Comparison of ENCODE assay signal across 8 mouse cellular contexts in the genomic region with DNA sequence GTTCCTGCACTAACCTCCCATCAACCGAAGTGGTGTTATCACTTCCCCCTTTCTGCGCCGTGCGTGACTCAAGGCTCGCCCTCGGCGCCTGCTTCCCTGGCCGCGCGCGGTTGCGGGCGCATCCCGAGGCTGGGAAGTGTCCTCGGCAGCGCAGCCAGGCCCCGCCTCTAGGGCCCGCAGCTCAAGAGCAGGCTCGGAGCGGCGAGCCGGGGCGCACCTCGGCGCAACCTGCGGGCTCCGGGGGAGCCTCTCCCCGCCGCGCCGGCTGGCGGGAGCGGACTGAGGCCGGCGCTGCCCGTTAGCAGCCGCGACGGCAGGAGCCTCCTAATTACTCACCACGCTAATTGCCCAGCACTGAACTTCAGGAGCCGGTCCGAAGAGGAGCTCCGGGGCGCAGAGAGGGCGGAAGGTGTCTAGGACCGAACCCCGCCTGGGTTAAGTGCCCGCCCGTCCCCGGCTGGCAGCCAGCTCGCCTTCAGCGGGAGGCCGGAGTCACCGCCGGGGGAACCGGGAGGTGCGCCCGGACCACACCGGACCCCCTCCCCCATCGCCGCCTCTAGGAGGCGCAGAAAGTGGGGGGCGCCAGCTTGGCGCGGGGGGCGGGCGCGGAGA. TPM values are rescaled to one million over a fixed set of nuclear protein-coding genes. Genes with fewer than 3 reads are reported as not detected.
A peak's percentile ranks its signal among the peaks of the same experiment; 100 is the strongest.
DNase-seq lines count a peak whose midpoint lies in the region; ATAC-seq lines count a peak whose summit lies in the region.

Gene Plekha6 (plus strand): TSS at position 391 of the 612 bp plus-strand sequence.

- H3K4me1 ChIP-seq in forebrain, embryonic 15.5 days, result peaks cover 23% of the 10 kb centered on the region
- peaks cover 25% of the 10 kb centered on the region for H3K4me1 ChIP-seq in hindbrain, embryonic 15.5 days (replicated peaks)
- peaks cover 11% of the 10 kb centered on the region; the same call in 1 of the 2 replicates for H3K4me1 ChIP-seq in limb, embryonic 11.5 days (ENCODE audit: control insufficient read depth, insufficient read depth, low read length)
- peaks cover 13% of the 10 kb centered on the region for H3K4me1 ChIP-seq in midbrain, embryonic 16.5 days (ENCODE audit: control insufficient read depth, insufficient read depth, low read length)

- peak within 1 kb of the TSS; percentile 95 for H3K4me2 ChIP-seq in forebrain, embryonic 15.5 days (replicated peaks)
- H3K4me2 ChIP-seq in hindbrain, embryonic 15.5 days, result peak within 1 kb of the TSS; percentile 99
- H3K4me2 ChIP-seq in limb, embryonic 11.5 days (ENCODE audit: low read depth, severe bottlenecking), result peak within 1 kb of the TSS; percentile 97
- H3K4me2 ChIP-seq in midbrain, embryonic 16.5 days (ENCODE audit: low read length), result peak within 1 kb of the TSS; percentile 98

- no peak within 1 kb of the TSS for H3K27ac ChIP-seq in forebrain, embryonic 15.5 days (replicated peaks)
- H3K27ac ChIP-seq in hindbrain, embryonic 15.5 days (replicated peaks), result no peak within 1 kb of the TSS
- H3K27ac ChIP-seq in limb, embryonic 11.5 days (replicated peaks; ENCODE audit: low read depth, low read length), result no peak within 1 kb of the TSS
- H3K27ac ChIP-seq in midbrain, embryonic 16.5 days (ENCODE audit: low read length), result no peak within 1 kb of the TSS

- 0 out of 2 replicates have a peak, but pooled peaks have one; percentile 43 for ATAC-seq in forebrain, embryonic 15.5 days (replicated peaks)
- peak; percentile 29; the same call in 1 of the 2 replicates for ATAC-seq in hindbrain, embryonic 15.5 days (ENCODE audit: low FRiP score, low read depth)
- peak; percentile 18; the same call in 1 of the 2 replicates for ATAC-seq in limb, embryonic 11.5 days (ENCODE audit: insufficient number of reproducible peaks, low FRiP score, low TSS enrichment, low read depth)
- no peak; the same call in 1 of the 2 replicates for ATAC-seq in midbrain, embryonic 16.5 days

- no peaks in the 10 kb centered on the region for H3K9me3 ChIP-seq in forebrain, embryonic 15.5 days
- H3K9me3 ChIP-seq in hindbrain, embryonic 15.5 days, result no peaks in the 10 kb centered on the region
- H3K9me3 ChIP-seq in limb, embryonic 11.5 days (ENCODE audit: control insufficient read depth, low read length), result no peaks in the 10 kb centered on the region
- no peaks in the 10 kb centered on the region for H3K9me3 ChIP-seq in midbrain, embryonic 16.5 days (replicated peaks; ENCODE audit: control insufficient read depth, low read length, poor library complexity, severe bottlenecking)

- peak within 1 kb of the TSS; percentile 52 for H3K9ac ChIP-seq in forebrain, embryonic 15.5 days (replicated peaks)
- H3K9ac ChIP-seq in hindbrain, embryonic 15.5 days, result peak within 1 kb of the TSS; percentile 52
- peak within 1 kb of the TSS; percentile 52 for H3K9ac ChIP-seq in limb, embryonic 11.5 days (ENCODE audit: low read length)
- H3K9ac ChIP-seq in midbrain, embryonic 16.5 days (ENCODE audit: low read depth, low read length), result peak within 1 kb of the TSS; percentile 65

- DNase-seq in gastrocnemius, adult 8-10 months (ENCODE audit: low spot score in 2 of 2), result no peak
- DNase-seq in gastrocnemius, adult 18-20 months (ENCODE audit: low spot score), result no peak
- peak; percentile 61 for DNase-seq in adrenal gland, adult 2 months
- peak; percentile 65 for DNase-seq in limb, embryonic 11.5 days (ENCODE audit: low spot score)
- peak; percentile 34 to 50 for DNase-seq in thymus, postnatal 36 days

- H3K36me3 ChIP-seq in forebrain, embryonic 15.5 days, result no peaks in the 10 kb centered on the region
- H3K36me3 ChIP-seq in hindbrain, embryonic 15.5 days, result no peaks in the 10 kb centered on the region
- H3K36me3 ChIP-seq in limb, embryonic 11.5 days (ENCODE audit: control insufficient read depth, insufficient read depth, low read length), result no peaks in the 10 kb centered on the region
- H3K36me3 ChIP-seq in midbrain, embryonic 16.5 days (ENCODE audit: control insufficient read depth, insufficient read depth, low read length), result no peaks in the 10 kb centered on the region

- under 1% methylated on average over 67 of the region's 68 CpGs for WGBS in forebrain, embryonic 15.5 days
- WGBS in hindbrain, embryonic 15.5 days, result under 1% methylated on average over 62 of the region's 68 CpGs
- WGBS in limb, embryonic 11.5 days, result under 1% methylated on average over 67 of the region's 68 CpGs
- WGBS in midbrain, embryonic 16.5 days, result under 1% methylated on average over 58 of the region's 68 CpGs

- peaks cover 40% of the 10 kb centered on the region for H3K27me3 ChIP-seq in forebrain, embryonic 15.5 days
- peaks cover 36% of the 10 kb centered on the region for H3K27me3 ChIP-seq in hindbrain, embryonic 15.5 days
- peaks cover 43% of the 10 kb centered on the region for H3K27me3 ChIP-seq in limb, embryonic 11.5 days (ENCODE audit: control insufficient read depth, insufficient read depth, low read length)
- H3K27me3 ChIP-seq in midbrain, embryonic 16.5 days (ENCODE audit: control insufficient read depth, insufficient read depth, low read depth, low read length), result peaks cover 21% of the 10 kb centered on the region

- H3K4me3 ChIP-seq in forebrain, embryonic 15.5 days, result peak within 1 kb of the TSS; percentile 50
- H3K4me3 ChIP-seq in hindbrain, embryonic 15.5 days, result peak within 1 kb of the TSS; percentile 54
- peak within 1 kb of the TSS; percentile 54 for H3K4me3 ChIP-seq in limb, embryonic 11.5 days (ENCODE audit: low read depth, low read length)
- H3K4me3 ChIP-seq in midbrain, embryonic 16.5 days (ENCODE audit: low read depth, low read length), result peak within 1 kb of the TSS; percentile 59

RNA-seq across cellular contexts. Expression of gene Plekha6, which starts in this region (rescaled TPM):
- 10 to 100 TPM in 3 of 4 experiments, 1 to 10 TPM in 1; 6.6 to 15.1 (median 11.8) TPM for total RNA-seq in gastrocnemius, adult 8-10 months (2022)
- 10 to 100 TPM in 1 of 2 experiments, 1 to 10 TPM in 1; 8.1 to 10.6 TPM for total RNA-seq in gastrocnemius, adult 18-20 months (2021)
- 10 to 100 TPM; 10.3 to 22.6 TPM for total RNA-seq in adrenal gland, adult 2 months (2021)
- polyA plus RNA-seq in adrenal gland, adult 2 months (2012; rRNA removed), result 16.9 and 22.5 TPM in 2 replicates
- 10.6 and 12.8 TPM in 2 replicates for polyA plus RNA-seq in forebrain, embryonic 15.5 days (2015; fragmentation: Nextera tagmentation; extraction: Ambion mirVana)
- 17.2 and 19.9 TPM in 2 replicates for polyA plus RNA-seq in hindbrain, embryonic 15.5 days (2015; fragmentation: Nextera tagmentation; extraction: Ambion mirVana)
- 0.75 and 0.87 TPM in 2 replicates for polyA plus RNA-seq in limb, embryonic 11.5 days (2014; fragmentation: Nextera tagmentation; extraction: Ambion mirVana)
- polyA plus RNA-seq in midbrain, embryonic 16.5 days (2015; fragmentation: Nextera tagmentation; extraction: Ambion mirVana), result 17.3 and 22.2 TPM in 2 replicates

Comparison
In these comparisons a context has a peak if more than half of its experiments do, and no peak if none do; other contexts are left out.
1. Peak in DNase-seq, ATAC-seq, H3K4me3 ChIP-seq, H3K9ac ChIP-seq and H3K4me2 ChIP-seq in limb, embryonic 11.5 days; RNA of the gene not detected or under 1 TPM.
2. DNase-seq: peak in adrenal gland, adult 2 months (single experiment) and thymus, postnatal 36 days (2 of 2); none in gastrocnemius, adult 8-10 months (0 of 2) and gastrocnemius, adult 18-20 months (single experiment).
3. Peak in every context shown above with its lines, with median percentiles within 50 percentile points of each other: H3K4me2 ChIP-seq, H3K4me3 ChIP-seq and H3K9ac ChIP-seq.